Mouse (Mus musculus) lung, adult 2 months (tissue): ENCODE data around the gene Sh3tc1. TPM values are rescaled to one million over a fixed set of nuclear protein-coding genes. Genes with fewer than 3 reads are reported as not detected.

Experiments
- DNase-seq: peaks from one replicate; pipeline ENCODE4 v3.0.0; 2022
- H3K4me1 ChIP-seq: fragments of 200-500 bp; 2 replicates; pipeline ENCODE4 v1.6.1; 2011; ENCODE audit warnings: low read length; ENCODE audit not compliant: control insufficient read depth, insufficient read depth
- H3K4me3 ChIP-seq: fragments of 200-500 bp; replicated peaks from 2 replicates; pipeline ENCODE3; 2011; ENCODE audit warnings: low read depth, mild to moderate bottlenecking, control low read depth, low read length; ENCODE audit errors: extremely low read depth
- CTCF ChIP-seq: fragments of 200-500 bp; IDR thresholded peaks from 2 replicates; pipeline ENCODE4 v1.5.1; 2011; ENCODE audit warnings: mild to moderate bottlenecking, low read length, control low read depth; ENCODE audit not compliant: insufficient read depth
- POLR2A ChIP-seq: fragments of 200-500 bp; IDR thresholded peaks from 2 replicates; pipeline ENCODE4 v1.6.1; 2011; ENCODE audit warnings: low read depth, mild to moderate bottlenecking, control low read depth, low read length, borderline replicate concordance; ENCODE audit errors: extremely low read depth
- whole genome bisulfite sequencing: fragments of 180-500 bp; shearing (Covaris S2); methylation state at CpG from one replicate; pipeline ENCODE4 v1.1.7; 2018; 5-methylcytosine and 5-hydroxymethylcytosine counted together
- polyA plus RNA-seq: library from polyadenylated mRNA; depleted of rRNA; stranded (reverse); fragments of >200 nt; gene quantifications from 2 replicates; pipeline ENCODE4 v1.2.3, GENCODE M21; 2012

The Sh3tc1 gene
- polyA plus RNA-seq, 1 experiment, result 38.3 TPM

GRCm38 (mm10) chr5:35717455-35717854 is 22.3 kb downstream of the Sh3tc1 start:
- TF ChIP-seq POLR2A (no peak), CTCF (no peak)
- no peak overlapping the region for H3K4me3 ChIP-seq
- no peak for DNase-seq
- 73% methylated on average over 5 of the region's 5 CpGs for WGBS
- H3K4me1 ChIP-seq, result peaks cover 7% of the 10 kb centered on the region

- peak; percentile 56 for DNase-seq
- TF ChIP-seq CTCF (peak; percentile 86), POLR2A (no peak)
- Histone ChIP-seq H3K4me1 (no peaks in the 10 kb centered on the region), H3K4me3 (no peak overlapping the region)
- 55% methylated on average over 13 of the region's 13 CpGs for WGBS
Observed at GRCm38 (mm10) chr5:35713649-35714354, 26.0 kb downstream of the Sh3tc1 start.

GRCm38 (mm10) chr5:35712517-35712916 is 27.3 kb downstream of the Sh3tc1 start:
- Histone ChIP-seq H3K4me1 (no peaks in the 10 kb centered on the region), H3K4me3 (no peak overlapping the region)
- no peak for TF ChIP-seq POLR2A
- no peak for TF ChIP-seq CTCF
- DNase-seq, result no peak
- WGBS, result 67% methylated on average over 5 of the region's 5 CpGs

GRCm38 (mm10) chr5:35710931-35711330 is 28.9 kb downstream of the Sh3tc1 start:
- TF ChIP-seq CTCF, result no peak
- TF ChIP-seq POLR2A, result no peak
- DNase-seq, result no peak
- Histone ChIP-seq H3K4me1 (no peaks in the 10 kb centered on the region), H3K4me3 (no peak overlapping the region)
- 79% methylated on average over 3 of the region's 3 CpGs for WGBS

- DNase-seq, result no peak
- WGBS, result 36% methylated on average over 3 of the region's 3 CpGs
- TF ChIP-seq CTCF (no peak), POLR2A (no peak)
- no peak overlapping the region for H3K4me3 ChIP-seq
- H3K4me1 ChIP-seq, result no peaks in the 10 kb centered on the region
Observed at GRCm38 (mm10) chr5:35710481-35710880, 29.3 kb downstream of the Sh3tc1 start.

- Histone ChIP-seq H3K4me1 (no peaks in the 10 kb centered on the region), H3K4me3 (no peak overlapping the region)
- TF ChIP-seq CTCF (no peak), POLR2A (no peak)
- DNase-seq, result no peak
- 94% methylated on average over 3 of the region's 3 CpGs for WGBS
Observed at GRCm38 (mm10) chr5:35705411-35705810, 34.4 kb downstream of the Sh3tc1 start.

GRCm38 (mm10) chr5:35703814-35704213 is 36.0 kb downstream of the Sh3tc1 start:
- 78% methylated on average over 4 of the region's 4 CpGs for WGBS
- no peak for DNase-seq
- H3K4me3 ChIP-seq, result no peak overlapping the region
- no peaks in the 10 kb centered on the region for H3K4me1 ChIP-seq
- TF ChIP-seq CTCF, result no peak
- no peak for TF ChIP-seq POLR2A

- whole genome bisulfite sequencing, result 84% methylated on average over 8 of the region's 8 CpGs
- TF ChIP-seq POLR2A (no peak), CTCF (no peak)
- Histone ChIP-seq H3K4me3 (no peak overlapping the region), H3K4me1 (no peaks in the 10 kb centered on the region)
- DNase-seq, result no peak
Observed at GRCm38 (mm10) chr5:35703183-35703582, 36.6 kb downstream of the Sh3tc1 start.

- TF ChIP-seq POLR2A (no peak), CTCF (no peak)
- WGBS, result 71% methylated on average over 4 of the region's 4 CpGs
- H3K4me3 ChIP-seq, result no peak overlapping the region
- DNase-seq, result no peak
- H3K4me1 ChIP-seq, result no peaks in the 10 kb centered on the region
Observed at GRCm38 (mm10) chr5:35702582-35703140, 37.1 kb downstream of the Sh3tc1 start.

- no peak overlapping the region for H3K4me3 ChIP-seq
- DNase-seq, result peak; percentile 73
- 42% methylated on average over 6 of the region's 6 CpGs for WGBS
- H3K4me1 ChIP-seq, result no peaks in the 10 kb centered on the region
- TF ChIP-seq CTCF, result peak; percentile 91
- TF ChIP-seq POLR2A, result no peak
Observed at GRCm38 (mm10) chr5:35701042-35701441, 38.7 kb downstream of the Sh3tc1 start.
